Mouse (Mus musculus) embryonic fibroblast, embryonic 13.5 days (primary cell): ENCODE results near the gene Tpx2. TPM values are rescaled to one million over a fixed set of nuclear protein-coding genes. Genes with fewer than 3 reads are reported as not detected.
A peak's percentile ranks its signal among the peaks of the same experiment; 100 is the strongest.

Experiments used
- H3K27ac ChIP-seq: 2 replicates; pipeline ENCODE4 v1.5.1; 2012; ENCODE audit warnings: low read length, control low read depth, inconsistent platforms; ENCODE audit not compliant: insufficient read depth
- H3K4me1 ChIP-seq: 2 replicates; pipeline ENCODE4 v1.6.1; 2011; ENCODE audit warnings: low read length; ENCODE audit not compliant: control insufficient read depth, insufficient read depth
- H3K4me3 ChIP-seq: 2 replicates; pipeline ENCODE4 v1.5.1; 2011; ENCODE audit warnings: mild to moderate bottlenecking, control low read depth, low read length; ENCODE audit not compliant: insufficient read depth
- CTCF ChIP-seq: IDR thresholded peaks from 2 replicates; pipeline ENCODE4 v1.5.1; 2011; ENCODE audit warnings: mild to moderate bottlenecking, control low read depth, low read length, moderate library complexity, borderline replicate concordance; ENCODE audit not compliant: insufficient read depth
- POLR2A ChIP-seq: IDR thresholded peaks from 2 replicates; pipeline ENCODE4 v1.6.1; 2011; ENCODE audit warnings: low read depth, mild to moderate bottlenecking, control low read depth, low read length, moderate library complexity
- polyA plus RNA-seq: library from polyadenylated mRNA; stranded (reverse); fragments of >200 nt; gene quantifications from 2 replicates; pipeline ENCODE4 v1.2.4, GENCODE M21; 2011; ENCODE audit warnings: low read depth; ENCODE audit not compliant: missing spikeins, insufficient read length

The Tpx2 gene
- polyA plus RNA-seq, 1 experiment: 82.9 TPM

GRCm38 (mm10) chr2:152828011-152828370 lies 19.8 kb upstream of the Tpx2 start:
- H3K27ac ChIP-seq: peak overlapping the region; percentile 67
- TF ChIP-seq CTCF (no peak), POLR2A (0 out of 2 replicates have a peak, but pooled peaks have one; percentile 2)

DNA sequence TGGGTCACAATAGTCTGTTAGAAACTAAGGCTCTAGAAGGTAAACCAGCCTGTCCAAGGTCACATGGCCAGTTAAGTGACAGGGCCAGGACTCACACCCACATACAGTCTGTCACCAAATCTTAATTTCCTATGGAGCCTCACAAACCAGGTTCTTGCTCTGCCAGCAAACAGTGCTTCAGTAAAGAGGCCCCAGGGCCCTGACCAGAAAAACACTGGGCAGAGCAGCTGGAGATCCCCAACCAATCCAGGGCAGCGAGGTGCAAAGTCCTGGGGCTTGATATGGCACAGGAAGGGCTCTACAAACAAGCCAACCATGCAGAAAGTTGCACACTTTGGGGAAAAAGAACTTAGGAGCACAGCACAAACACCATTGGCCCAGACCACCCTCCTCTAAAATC lies 19.2 kb upstream of the Tpx2 start:
- Histone ChIP-seq H3K4me3 (peak overlapping the region; percentile 95), H3K27ac (peak overlapping the region; percentile 67), H3K4me1 (peaks cover 14% of the 10 kb centered on the region)
- TF ChIP-seq CTCF (no peak), POLR2A (0 out of 2 replicates have a peak, but pooled peaks have one; percentile 1)

More at GRCm38 (mm10) chr2:152828011-152828370, 19.8 kb upstream of the Tpx2 start:
- peak overlapping the region; percentile 95 for H3K4me3 ChIP-seq
- H3K4me1 ChIP-seq: peaks cover 14% of the 10 kb centered on the region

- TF ChIP-seq POLR2A: peak; percentile 25; the same call in 1 of the 2 replicates
- no peak for TF ChIP-seq CTCF
- Histone ChIP-seq H3K4me1 (peaks cover 11% of the 10 kb centered on the region), H3K27ac (peak overlapping the region; percentile 67), H3K4me3 (peak overlapping the region; percentile 95)
Measured at GRCm38 (mm10) chr2:152829367-152829881, 18.3 kb upstream of the Tpx2 start.

GRCm38 (mm10) chr2:152830021-152830921 lies 17.5 kb upstream of the Tpx2 start:
- Histone ChIP-seq H3K4me1 (peaks cover 11% of the 10 kb centered on the region), H3K4me3 (peak overlapping the region; percentile 95), H3K27ac (peak overlapping the region; percentile 99)
- TF ChIP-seq CTCF (0 out of 2 replicates have a peak, but pooled peaks have one; percentile 9), POLR2A (peak; percentile 60)

GRCm38 (mm10) chr2:152831019-152831878 lies 16.5 kb upstream of the Tpx2 start, which contains the start of gene Bcl2l1:
Bcl2l1 (minus strand) TSS chr2:152831728.
- Histone ChIP-seq H3K4me3 (peak within 1 kb of the TSS; percentile 95), H3K4me1 (peaks cover 11% of the 10 kb centered on the region), H3K27ac (peak within 1 kb of the TSS; percentile 99)
- TF ChIP-seq CTCF (peak; percentile 96), POLR2A (0 out of 2 replicates have a peak, but pooled peaks have one; percentile 24)

DNA sequence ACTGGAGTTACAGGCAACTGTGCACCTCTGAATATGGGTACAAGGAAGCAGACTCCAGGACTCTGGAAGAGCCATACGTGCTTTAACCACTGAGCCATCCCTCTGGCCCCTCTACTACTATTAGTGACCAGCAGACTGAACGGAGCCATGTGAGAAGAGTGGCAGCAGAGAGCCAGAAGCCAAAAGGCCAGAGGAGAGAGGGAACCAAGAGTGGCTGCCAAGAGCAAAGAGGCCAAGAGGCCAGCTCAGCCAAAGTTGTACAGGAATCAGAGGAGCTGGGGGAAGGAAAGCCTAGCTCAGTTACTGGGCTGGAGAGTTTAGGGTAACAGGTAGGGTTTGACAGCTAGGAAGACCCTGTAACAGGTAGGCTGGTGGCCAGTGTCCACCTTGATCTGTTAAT lies 8.5 kb upstream of the Tpx2 start:
- Histone ChIP-seq H3K27ac (no peak overlapping the region), H3K4me3 (no peak overlapping the region), H3K4me1 (no peaks in the 10 kb centered on the region)
- no peak for TF ChIP-seq POLR2A
- TF ChIP-seq CTCF: no peak

- no peak overlapping the region for H3K4me3 ChIP-seq
- no peaks in the 10 kb centered on the region for H3K4me1 ChIP-seq
- no peak overlapping the region for H3K27ac ChIP-seq
- TF ChIP-seq POLR2A (no peak), CTCF (no peak)
Measured at GRCm38 (mm10) chr2:152842741-152843140, 5.0 kb upstream of the Tpx2 start.

DNA sequence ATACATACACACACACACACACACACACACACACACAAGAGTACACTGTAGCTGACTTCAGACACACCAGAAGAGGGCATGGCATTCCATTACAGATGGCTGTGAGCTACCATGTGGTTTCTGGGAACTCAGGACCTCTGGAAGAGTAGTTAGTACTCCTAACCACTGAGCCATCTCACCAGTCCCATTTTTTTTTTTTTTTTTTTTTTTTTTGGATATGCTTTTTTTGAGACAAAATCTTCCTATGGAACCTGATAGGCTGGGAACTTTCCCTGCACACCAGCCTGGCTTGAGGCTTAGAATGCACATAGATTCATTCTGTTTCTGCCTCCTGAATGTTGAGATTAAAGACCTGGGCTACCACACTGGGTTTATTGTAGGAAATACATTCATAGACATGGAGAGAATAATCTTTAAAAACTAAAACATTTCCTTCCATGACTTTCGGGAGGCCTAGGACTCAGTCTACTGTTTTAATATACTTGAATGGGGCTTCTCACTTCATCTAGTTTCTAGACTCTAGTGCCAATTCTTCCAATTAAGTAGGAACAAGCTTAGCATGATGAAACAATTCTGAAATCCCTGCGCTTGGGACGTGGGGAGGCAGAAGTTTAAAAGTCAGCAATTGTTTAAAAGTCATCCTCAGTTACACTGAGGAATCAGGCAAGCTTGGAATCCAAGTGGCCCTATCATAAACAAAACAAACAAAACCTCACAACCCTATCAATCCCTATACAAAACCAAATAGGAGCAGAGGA lies 528 bp upstream of the Tpx2 start:
- H3K4me1 ChIP-seq: no peaks in the 10 kb centered on the region; the same call in none of the 2 replicates
- H3K4me3 ChIP-seq: no peak overlapping the region
- no peak for TF ChIP-seq CTCF
- TF ChIP-seq POLR2A: 0 out of 2 replicates have a peak, but pooled peaks have one; percentile 24
- peak overlapping the region; percentile 62 for H3K27ac ChIP-seq

DNA sequence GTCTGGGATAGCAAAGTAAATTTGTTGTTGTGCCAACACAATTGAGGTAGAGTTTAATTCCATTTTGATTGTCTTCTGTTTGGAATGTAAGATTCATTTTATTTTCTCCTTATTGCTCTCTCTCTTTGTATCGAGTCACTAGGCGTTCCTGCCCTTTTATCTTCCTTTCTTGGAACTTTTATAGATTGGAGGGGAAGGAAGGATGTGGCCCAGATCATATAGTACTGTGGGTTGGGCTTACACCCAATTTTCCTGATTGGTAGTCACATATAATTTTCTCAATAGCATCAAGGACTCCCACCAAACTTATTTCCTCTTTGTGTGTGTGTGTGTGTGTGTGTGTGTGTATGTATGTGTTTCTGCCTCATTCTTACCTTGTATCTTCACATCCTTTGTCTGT lies 702 bp downstream of the Tpx2 start:
- TF ChIP-seq POLR2A: no peak
- TF ChIP-seq CTCF: no peak
- peak overlapping the region; percentile 76 for H3K27ac ChIP-seq
- no peaks in the 10 kb centered on the region; the same call in none of the 2 replicates for H3K4me1 ChIP-seq
- H3K4me3 ChIP-seq: peak overlapping the region; percentile 93
